Mouse (Mus musculus): Measurements from ENCODE around the gene Eps15.

The Eps15 gene

DNA sequence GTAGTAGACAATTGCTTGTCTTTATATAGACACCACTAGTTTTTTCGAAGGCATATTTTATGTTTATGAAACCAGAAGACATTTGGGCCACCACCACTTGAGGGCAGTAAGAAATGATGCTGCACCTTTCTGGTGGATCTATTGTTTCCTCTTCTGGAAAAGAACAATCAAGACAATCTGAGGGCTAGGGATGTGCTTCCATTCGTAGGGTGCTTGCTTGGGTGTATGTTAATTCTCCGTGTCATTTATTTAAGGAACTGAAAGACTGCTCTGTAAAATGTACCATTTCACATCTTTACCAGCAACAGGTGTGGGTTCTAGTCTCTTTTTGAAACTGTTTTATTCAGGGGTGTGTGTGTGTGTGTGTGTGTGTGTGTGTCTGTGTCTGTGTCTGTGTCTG lies 11.2 kb upstream of the Eps15 start:
- no peak for DNase-seq (ENCODE audit: low spot score)

DNA sequence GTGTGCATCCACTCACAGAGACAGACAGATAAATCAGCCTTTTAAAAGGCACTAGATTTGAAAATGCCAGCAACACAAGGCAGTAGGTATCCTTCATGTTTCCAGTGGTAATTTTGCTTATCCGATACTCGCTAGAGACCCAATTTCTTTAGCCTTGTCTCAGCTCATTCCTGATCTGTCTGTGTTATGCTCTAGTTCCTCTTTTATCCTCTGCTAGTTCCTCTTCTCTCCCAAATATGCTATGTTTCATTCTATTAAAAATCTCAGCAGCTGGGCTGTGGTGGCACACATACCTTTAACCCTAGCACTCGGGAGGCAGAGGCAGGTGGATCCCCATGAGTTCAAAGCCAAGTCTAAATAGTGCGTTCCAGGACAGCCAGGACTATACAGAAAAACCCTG lies 8.3 kb upstream of the Eps15 start:
- DNase-seq (ENCODE audit: low spot score) = no peak

DNA sequence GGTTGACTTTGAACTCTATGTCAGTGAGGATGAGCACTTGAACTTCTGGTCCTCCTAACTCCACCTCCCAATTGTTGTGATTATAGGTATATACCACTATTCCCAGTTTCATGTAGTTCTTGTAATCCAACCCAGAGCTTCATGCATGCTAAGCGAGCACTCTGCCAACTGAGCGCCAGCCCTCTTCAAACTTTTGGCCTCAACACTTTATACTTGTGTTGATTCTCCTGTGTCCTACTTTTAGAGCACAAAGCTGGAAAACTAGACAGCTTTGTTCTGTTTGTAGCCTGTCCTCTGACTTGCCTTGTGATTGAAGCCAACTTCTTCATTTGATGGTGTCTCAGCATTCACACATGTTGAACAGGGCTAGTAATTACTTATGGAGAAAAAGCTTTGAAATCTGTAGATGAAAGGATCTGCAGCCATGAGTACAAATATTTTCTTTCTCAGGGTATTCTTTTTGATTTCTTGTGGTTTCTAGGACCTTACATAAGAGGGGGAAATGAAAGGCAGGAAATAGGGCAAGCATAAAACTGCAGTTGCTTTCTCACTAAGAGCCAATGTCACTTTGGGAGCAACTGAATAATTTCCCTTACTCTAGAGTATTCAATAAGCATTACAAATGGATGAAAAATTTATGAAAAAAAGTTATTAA lies 6.4 kb upstream of the Eps15 start:
- DNase-seq (ENCODE audit: low spot score) = no peak

- DNase-seq (ENCODE audit: low spot score) = peak; percentile 39
These were observed 542 bp downstream of the Eps15 start for GRCm38 (mm10) chr4:109280459-109281160.

DNA sequence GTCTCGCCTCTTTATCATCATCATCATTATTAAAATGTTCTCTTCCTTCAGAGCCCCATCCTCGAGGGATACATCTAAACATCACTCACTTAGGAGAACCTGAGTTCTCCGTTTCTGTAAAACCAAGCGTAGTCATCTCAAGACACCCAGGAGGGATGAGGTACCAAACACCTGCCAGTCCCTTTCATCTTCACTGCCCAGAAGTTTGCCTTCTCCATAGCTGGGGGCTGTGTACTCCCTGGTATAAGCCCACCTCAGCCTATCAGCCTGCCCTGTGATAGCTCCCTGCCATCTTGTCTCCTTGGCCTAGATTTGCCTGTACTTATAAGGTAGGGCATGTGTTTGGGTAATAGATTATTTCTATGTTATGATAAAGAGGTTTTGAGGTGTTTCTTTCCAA lies 1.1 kb downstream of the Eps15 start:
- no peak for DNase-seq (ENCODE audit: low spot score)

- DNase-seq (ENCODE audit: low spot score) = no peak
These were observed 1.9 kb downstream of the Eps15 start for GRCm38 (mm10) chr4:109281946-109282345.

- DNase-seq (ENCODE audit: low spot score) = no peak
These were observed 14.6 kb downstream of the Eps15 start for GRCm38 (mm10) chr4:109294629-109295028.

GRCm38 (mm10) chr4:109296510-109296909 lies 16.4 kb downstream of the Eps15 start:
- DNase-seq (ENCODE audit: low spot score) = no peak

- no peak for DNase-seq (ENCODE audit: low spot score)
These were observed 19.1 kb downstream of the Eps15 start for GRCm38 (mm10) chr4:109299136-109299535.

- DNase-seq (ENCODE audit: low spot score) = no peak
These were observed 37.1 kb downstream of the Eps15 start for GRCm38 (mm10) chr4:109316941-109317894.

- DNase-seq (ENCODE audit: low spot score) = no peak
These were observed 56.7 kb downstream of the Eps15 start for GRCm38 (mm10) chr4:109336796-109337195.

DNA sequence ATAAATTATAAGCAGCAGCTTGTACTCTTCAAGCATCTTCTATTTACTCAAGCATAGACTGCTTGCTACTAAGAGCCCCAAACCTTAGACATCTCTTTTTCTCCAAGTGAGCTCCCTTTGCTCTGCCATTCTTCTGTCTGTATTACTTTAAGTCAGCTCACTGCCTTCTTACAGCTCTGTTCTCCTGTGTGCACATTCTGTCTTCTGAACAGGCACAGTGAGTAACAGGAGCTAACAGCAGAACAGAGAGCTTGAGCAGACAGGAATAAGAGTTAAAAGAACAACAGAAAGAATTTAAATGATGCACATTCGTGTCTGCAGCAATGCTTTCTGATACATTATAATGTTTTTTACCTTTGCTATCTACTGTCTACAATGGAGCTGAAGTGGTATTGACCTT lies 61.2 kb downstream of the Eps15 start:
- no peak for DNase-seq (ENCODE audit: low spot score)

GRCm38 (mm10) chr4:109342783-109343485 lies 62.9 kb downstream of the Eps15 start:
- DNase-seq (ENCODE audit: low spot score) = no peak

DNA sequence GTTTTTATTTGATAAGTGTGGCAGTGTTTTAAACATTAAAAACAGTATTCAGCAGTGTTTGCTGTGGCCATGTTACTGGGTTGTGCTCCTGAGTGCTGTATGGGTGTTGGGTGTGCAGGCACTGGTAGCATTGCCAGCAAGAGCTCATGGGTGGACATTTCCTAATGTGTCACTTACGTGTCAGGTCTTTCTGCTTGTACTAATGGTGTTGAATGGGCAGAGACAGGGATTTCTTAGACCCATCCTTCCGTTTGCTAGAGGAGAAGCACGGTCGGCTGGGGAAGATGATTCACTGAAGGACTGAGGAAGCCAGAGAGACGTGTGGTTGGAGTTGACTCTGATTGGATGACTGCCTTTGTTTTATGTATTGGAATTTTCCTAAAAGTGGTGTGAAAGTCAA lies 63.8 kb downstream of the Eps15 start:
- DNase-seq (ENCODE audit: low spot score) = no peak

GRCm38 (mm10) chr4:109378107-109378506 lies 98.0 kb downstream of the Eps15 start:
- DNase-seq (ENCODE audit: low spot score) = no peak

DNA sequence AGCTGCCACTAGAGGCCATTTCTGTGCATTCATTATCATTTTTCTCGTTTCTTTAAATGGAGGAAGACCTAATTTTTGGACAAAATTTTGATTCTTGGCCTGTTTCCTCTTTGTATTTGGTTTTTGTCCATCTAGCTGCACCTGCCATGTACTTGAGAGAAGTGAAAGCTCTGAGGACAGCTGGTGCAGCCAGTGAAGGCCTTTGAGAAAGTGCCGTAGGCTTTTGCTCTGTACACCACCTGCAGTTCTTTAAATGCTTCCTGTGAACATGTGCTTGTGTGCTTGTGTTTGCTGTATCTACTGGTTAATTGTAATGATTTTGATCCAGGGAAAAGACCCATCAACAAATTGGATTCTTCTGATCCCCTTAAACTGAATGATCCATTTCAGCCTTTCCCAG lies 102.4 kb downstream of the Eps15 start:
- no peak for DNase-seq (ENCODE audit: low spot score)

- no peak for DNase-seq (ENCODE audit: low spot score)
These were observed 105.5 kb downstream of the Eps15 start for GRCm38 (mm10) chr4:109385599-109385998.

GRCm38 (mm10) chr4:109393229-109393779 lies 113.2 kb downstream of the Eps15 start:
- DNase-seq (ENCODE audit: low spot score) = no peak

DNA sequence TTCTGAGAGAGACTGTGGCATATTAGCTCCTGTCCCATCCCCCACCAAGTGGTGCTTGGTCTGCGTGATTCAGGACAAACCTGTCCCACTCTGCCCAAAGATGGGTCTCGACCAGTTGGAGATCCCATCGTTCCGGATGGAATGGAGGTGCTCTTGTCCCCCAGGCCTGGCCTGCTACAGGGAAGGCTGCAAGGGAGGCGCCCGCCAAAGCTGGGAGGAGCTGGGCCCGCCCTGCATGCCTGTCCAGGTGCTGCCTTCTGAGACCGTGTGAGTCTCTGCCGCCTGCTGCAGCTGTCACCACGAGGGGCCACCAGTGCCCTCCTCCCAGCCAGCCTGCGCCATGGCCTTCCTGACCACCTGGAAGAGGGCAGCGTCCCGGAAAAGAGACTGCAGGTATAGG lies 113.8 kb downstream of the Eps15 start:
- no peak for DNase-seq (ENCODE audit: low spot score)

GRCm38 (mm10) chr4:109394314-109395074 lies 114.4 kb downstream of the Eps15 start:
- DNase-seq (ENCODE audit: low spot score) = no peak

GRCm38 (mm10) chr4:109400366-109400980 lies 120.4 kb downstream of the Eps15 start:
- no peak for DNase-seq (ENCODE audit: low spot score)

All from yolk sac, embryonic 10.5 days (tissue).